Mouse (Mus musculus) embryonic facial prominence, embryonic 12.5 days (tissue): ENCODE data around the gene Ctsk. TPM values are rescaled to one million over a fixed set of nuclear protein-coding genes. Genes with fewer than 3 reads are reported as not detected.

Source experiments
- ATAC-seq: fragments of 200-750 bp; cut with Nextera tagmentation; 2 replicates; pipeline ENCODE4 v1.8.0; 2017; ENCODE audit not compliant: insufficient number of reproducible peaks, insufficient read depth, low FRiP score, low TSS enrichment
- H3K27ac ChIP-seq: fragments of 300-500 bp; sonication (generic); 2 replicates; pipeline ENCODE4 v1.5.1; 2016; ENCODE audit warnings: mild to moderate bottlenecking
- H3K27me3 ChIP-seq: fragments of 300-500 bp; sonication (generic); 2 replicates; pipeline ENCODE4 v1.6.1; 2016; ENCODE audit warnings: mild to moderate bottlenecking, moderate library complexity
- H3K36me3 ChIP-seq: fragments of 300-500 bp; sonication (generic); 2 replicates; pipeline ENCODE4 v1.6.1; 2016; ENCODE audit warnings: mild to moderate bottlenecking
- H3K4me1 ChIP-seq: fragments of 300-500 bp; sonication (generic); 2 replicates; pipeline ENCODE4 v1.6.1; 2016
- H3K4me2 ChIP-seq: fragments of 300-500 bp; sonication (generic); replicated peaks from 2 replicates; pipeline ENCODE4 v1.6.1; 2016; ENCODE audit warnings: mild to moderate bottlenecking, moderate library complexity
- H3K4me3 ChIP-seq: fragments of 300-500 bp; sonication (generic); 2 replicates; pipeline ENCODE4 v1.5.1; 2016; ENCODE audit warnings: mild to moderate bottlenecking
- H3K9ac ChIP-seq: fragments of 300-500 bp; sonication (generic); 2 replicates; pipeline ENCODE4 v1.6.1; 2016; ENCODE audit warnings: mild to moderate bottlenecking, moderate library complexity
- H3K9me3 ChIP-seq: fragments of 300-500 bp; sonication (generic); 2 replicates; pipeline ENCODE4 v1.6.1; 2016; ENCODE audit warnings: mild to moderate bottlenecking, moderate library complexity
- WGBS: fragments of 180-500 bp; shearing (Covaris S2); methylation state at CpG from one replicate; pipeline ENCODE4 v1.1.7; 2016; 5-methylcytosine and 5-hydroxymethylcytosine counted together
- polyA plus RNA-seq: library from polyadenylated mRNA; unstranded; fragments of >200 nt; fragmentation: Nextera tagmentation; extraction: Ambion mirVana; gene quantifications from 2 replicates; pipeline ENCODE4 v1.2.1, GENCODE M21; 2016

Ctsk gene
- polyA plus RNA-seq, 1 experiment from 2014 or later: 25.7 TPM

- no peak for ATAC-seq
- 66% methylated on average over 3 of the region's 3 CpGs for WGBS
Measured at GRCm38 (mm10) chr3:95553986-95554385, 54.9 kb downstream of the Ctsk start.

More at GRCm38 (mm10) chr3:95553986-95554385, 54.9 kb downstream of the Ctsk start:
- no peak overlapping the region for H3K4me3 ChIP-seq
- no peak overlapping the region for H3K4me2 ChIP-seq
- no peak overlapping the region for H3K27ac ChIP-seq
- H3K27me3 ChIP-seq: no peaks in the 10 kb centered on the region
- H3K9me3 ChIP-seq: no peaks in the 10 kb centered on the region
- H3K9ac ChIP-seq: no peak overlapping the region
- H3K4me1 ChIP-seq: no peaks in the 10 kb centered on the region
- H3K36me3 ChIP-seq: no peaks in the 10 kb centered on the region

Other genes starting within 250 kb of the Ctsk start
- gene Bnipl, start 248.1 kb upstream of the Ctsk start, polyA plus RNA-seq: 1.8 and 2.5 TPM in 2 replicates
- 43.3 TPM in 2 replicates for gene Mindy1, start 217.9 kb upstream of the Ctsk start, polyA plus RNA-seq
- gene Prune1, start 217.2 kb upstream of the Ctsk start, polyA plus RNA-seq: 25.7 and 26.4 TPM in 2 replicates
- gene Anxa9, start 192.1 kb upstream of the Ctsk start, polyA plus RNA-seq: 1.3 and 1.6 TPM in 2 replicates
- gene Cers2, start 184.5 kb upstream of the Ctsk start, polyA plus RNA-seq: 155 and 156 TPM in 2 replicates
- gene Setdb1, start 142.1 kb upstream of the Ctsk start, polyA plus RNA-seq: 61.8 and 63.6 TPM in 2 replicates
- gene 4930558C23Rik, start 96.4 kb upstream of the Ctsk start, polyA plus RNA-seq: not detected in 2 replicates
- gene Arnt, start 64.9 kb upstream of the Ctsk start, polyA plus RNA-seq: 51.5 and 53.6 TPM in 2 replicates
- 8.7 and 9.4 TPM in 2 replicates for gene Ctss, start 27.5 kb downstream of the Ctsk start, polyA plus RNA-seq
- not detected in 2 replicates for gene Hormad1, start 60.4 kb downstream of the Ctsk start, polyA plus RNA-seq
- gene Golph3l, start 89.7 kb downstream of the Ctsk start, polyA plus RNA-seq: 30.4 and 34.8 TPM in 2 replicates
- gene Ensa, start 125.7 kb downstream of the Ctsk start, polyA plus RNA-seq: 85.4 and 85.7 TPM in 2 replicates
- gene Mcl1, start 159.5 kb downstream of the Ctsk start, polyA plus RNA-seq: 69.8 and 74.0 TPM in 2 replicates
- 1.5 and 1.6 TPM in 2 replicates for gene Adamtsl4, start 188.7 kb downstream of the Ctsk start, polyA plus RNA-seq
- 6.4 and 8.0 TPM in 2 replicates for gene Ecm1, start 240.3 kb downstream of the Ctsk start, polyA plus RNA-seq